Mouse (Mus musculus): ENCODE results near the gene Nedd4.

GRCm38 (mm10) chr9:72691942-72692341 lies 29.8 kb downstream of the Nedd4 start:
- TF ChIP-seq CTCF (IDR thresholded peaks at IDR 0.05; ENCODE audit: extremely low read depth, insufficient read length, insufficient replicate concordance, low read depth, low read length), result no peak
- TF ChIP-seq POLR2A (IDR thresholded peaks at IDR 0.05; ENCODE audit: low read depth, low read length), result no peak
